Mouse (Mus musculus): ENCODE data around the gene Bhlha15.

Gene Bhlha15

DNA sequence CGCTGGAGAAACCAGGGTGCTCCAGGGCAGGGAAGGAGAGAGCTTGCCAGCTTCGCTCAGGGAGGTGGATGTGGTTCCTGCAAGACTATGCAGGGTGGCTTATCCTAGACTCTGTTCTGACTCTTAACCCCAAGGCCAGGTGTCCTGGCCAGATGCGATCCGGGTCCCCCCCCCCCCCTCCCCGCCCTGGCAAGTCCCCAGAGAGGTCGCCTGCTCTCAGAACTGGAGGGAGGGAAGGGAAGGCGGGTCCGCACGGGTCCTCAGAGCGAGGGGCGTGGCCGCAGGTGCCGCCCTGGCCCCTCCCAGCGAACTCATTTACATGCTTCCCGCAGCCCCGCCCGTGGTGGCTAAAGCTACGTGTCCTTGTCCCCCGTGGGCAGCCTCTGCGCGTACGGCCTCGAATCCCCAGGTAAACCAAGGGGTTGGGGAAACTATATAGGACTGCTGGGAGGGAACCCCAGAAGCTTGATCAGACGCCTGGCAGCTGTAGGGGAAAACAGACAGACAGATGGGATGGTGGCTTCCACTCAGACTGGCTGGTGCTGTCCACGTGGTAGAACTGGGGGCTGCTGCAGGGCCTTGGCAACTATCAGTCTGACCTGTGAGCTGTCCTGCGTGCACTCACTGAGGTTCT, at the start of gene Bhlha15:
TSS of gene Bhlha15 (plus strand) at position 337 of the 634 bp plus-strand sequence.
- peak; percentile 84 for DNase-seq (ENCODE audit: low spot score)

DNA sequence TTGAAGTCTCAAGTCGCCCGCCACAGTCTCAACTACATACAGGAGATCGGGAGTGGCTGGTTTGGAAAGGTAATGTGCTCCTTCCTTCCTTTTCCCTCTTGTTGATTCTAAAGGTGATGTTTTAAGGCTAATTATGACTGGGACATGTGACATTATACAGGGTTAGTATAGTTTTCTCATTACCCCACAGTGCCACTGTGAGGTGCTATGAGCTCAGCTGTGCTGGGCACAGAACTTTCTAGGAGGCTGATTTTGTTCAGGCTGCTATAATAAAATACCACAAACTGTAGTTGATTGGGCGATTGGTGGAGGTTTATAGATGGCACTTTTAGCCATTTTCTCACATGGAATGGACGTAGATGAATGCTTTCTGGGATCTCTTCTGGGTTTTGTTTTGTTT, 46.6 kb upstream of the Bhlha15 start:
- no peak for DNase-seq (ENCODE audit: low spot score)

DNA sequence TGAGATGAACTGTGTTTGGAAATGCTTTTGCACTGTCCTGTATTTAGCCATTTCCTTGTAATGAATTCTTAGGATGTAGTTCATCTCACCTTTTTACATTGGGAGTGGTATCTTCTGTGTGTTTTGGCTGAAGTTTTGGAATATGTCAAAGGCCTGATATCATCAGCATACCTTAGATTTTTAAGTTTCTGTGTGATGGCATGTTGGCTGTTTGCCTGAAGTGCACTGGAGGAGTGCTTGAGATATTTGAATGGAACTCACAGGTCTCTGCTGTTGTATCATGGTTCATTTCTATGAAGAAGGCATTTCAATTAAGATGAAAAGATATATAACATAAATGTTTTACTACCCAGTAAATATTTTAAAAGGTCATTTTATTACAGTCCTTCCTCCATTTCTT, 43.2 kb upstream of the Bhlha15 start:
- DNase-seq (ENCODE audit: low spot score) = no peak

DNA sequence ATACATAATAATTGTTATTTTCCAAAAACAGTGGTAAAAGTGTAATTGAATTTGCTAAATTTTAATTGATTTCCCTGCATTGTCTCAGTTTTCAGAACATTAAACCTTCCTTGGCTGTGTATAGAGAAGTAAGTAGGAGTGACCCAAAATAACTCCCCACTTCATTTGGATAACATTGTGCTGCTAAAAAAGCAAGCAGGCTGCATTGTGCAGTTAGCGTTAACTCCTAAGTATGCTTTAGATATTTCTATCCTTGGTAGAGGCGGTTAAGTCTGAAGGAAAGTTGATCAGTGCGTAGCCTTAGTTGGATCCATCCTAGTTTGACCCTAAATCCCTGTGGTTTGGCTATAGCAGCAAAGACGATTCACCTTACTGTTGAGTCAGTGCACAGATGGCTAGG, 40.6 kb upstream of the Bhlha15 start:
- no peak for DNase-seq (ENCODE audit: low spot score)

DNA sequence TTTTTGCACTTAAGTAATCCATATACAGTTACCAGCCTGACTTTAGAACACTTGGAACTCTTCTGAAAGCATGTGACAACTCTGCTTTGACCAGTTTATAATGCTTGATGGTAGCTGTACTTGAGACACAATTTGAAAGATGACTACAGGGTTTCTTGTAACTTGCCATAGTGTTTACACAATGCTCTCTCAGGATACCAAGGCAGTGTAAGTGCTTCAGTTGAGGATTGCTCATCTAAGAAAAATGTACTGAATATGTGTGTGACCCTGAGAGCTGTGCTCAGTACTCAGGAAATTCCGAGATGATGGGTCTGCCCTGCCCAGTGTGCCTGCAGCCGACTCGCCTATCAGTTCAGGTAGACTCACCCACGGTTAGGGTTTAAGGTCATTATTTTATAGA, 38.8 kb upstream of the Bhlha15 start:
- DNase-seq (ENCODE audit: low spot score) = no peak

DNA sequence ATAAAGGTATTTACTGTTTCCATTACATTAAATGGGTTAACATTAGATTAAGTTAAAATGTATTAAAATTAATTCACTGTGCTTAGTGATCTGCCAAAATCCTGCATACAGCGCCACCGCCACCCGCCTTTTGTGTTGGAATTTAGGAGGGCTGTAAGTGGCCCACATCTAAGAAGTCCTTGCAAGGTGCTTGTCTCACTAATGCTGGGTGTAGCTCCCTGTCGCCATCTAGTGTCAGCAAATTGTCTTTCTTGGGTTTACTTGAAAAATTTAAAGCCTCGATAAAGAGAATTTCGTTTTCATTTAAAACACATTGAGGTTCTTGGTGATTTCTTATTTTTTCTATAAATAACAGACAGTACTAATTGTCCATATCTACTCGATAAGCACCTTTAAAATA, 35.6 kb upstream of the Bhlha15 start:
- peak; percentile 41 for DNase-seq (ENCODE audit: low spot score)

DNA sequence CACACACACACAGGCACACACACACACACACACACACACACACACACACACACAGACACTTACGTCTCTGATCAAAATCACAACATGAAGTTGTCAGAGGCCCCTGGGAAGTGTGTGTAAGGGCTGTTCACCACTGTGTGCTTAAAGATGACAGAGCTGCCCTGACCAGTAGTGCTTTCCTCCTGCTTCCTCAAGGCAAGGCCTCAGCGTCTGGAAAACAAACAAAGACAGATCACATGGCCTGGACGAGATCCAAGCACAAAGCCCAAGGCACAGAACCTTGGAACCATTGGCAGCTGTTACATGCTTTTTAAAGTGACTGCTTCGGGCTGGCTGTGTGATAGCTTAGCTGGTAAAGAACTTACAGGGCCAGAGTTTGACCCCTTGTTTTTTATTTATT, 31.5 kb upstream of the Bhlha15 start:
- peak; percentile 80 for DNase-seq (ENCODE audit: low spot score)

DNA sequence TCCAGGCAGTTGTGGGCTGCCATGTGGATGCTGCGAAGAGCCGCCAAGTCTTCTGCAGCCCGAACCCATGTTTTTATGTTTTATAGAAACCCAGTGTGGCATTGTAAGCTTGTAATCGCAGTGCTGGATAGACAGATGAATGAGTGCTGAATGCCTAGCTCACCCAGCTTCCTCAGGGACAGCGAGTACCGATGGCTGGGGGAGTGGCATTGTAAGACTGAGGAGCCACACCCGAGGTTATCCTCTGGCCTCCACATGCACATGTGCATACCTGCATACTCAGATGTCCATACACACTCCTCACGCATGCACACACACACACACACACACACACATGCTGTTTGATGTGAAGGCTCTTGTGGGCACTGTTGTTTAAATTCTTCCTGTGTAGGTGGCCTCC, 30.9 kb upstream of the Bhlha15 start:
- DNase-seq (ENCODE audit: low spot score) = no peak

DNA sequence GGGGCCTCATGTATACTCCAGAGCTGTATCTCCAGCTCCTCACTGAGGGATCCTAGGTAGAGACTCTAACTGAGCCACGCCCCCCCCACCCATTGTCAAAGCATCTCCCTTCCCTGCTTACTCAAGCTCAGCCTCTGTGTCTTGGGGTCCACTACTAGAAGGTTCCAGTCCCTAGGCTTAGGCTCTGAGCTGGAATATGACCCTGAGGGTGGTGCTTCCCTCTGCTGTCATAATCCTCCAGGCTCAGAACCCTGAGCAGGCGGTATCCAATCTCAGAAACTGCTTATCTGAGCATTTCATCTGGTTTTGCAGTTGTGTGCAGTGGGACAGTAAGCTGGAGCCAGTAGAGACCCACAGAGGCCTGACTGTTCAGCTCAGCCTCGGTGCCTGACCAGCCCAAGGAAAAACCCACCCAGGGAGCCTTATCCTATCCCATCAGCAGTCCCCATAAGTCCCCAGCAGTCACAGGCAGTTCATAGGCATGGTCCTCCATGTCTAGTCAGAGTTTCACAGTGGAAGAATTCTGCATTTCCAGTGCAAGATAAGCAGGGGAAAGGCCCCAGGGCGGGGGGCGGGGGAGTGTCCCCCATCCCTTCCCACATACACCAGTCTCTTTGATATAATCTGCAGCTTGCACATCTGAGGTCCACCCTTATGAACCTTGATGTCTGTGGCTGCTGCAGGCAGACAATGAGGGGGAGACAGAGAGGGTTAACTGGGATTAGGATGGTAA, 27.8 kb upstream of the Bhlha15 start:
- DNase-seq (ENCODE audit: low spot score) = no peak

DNA sequence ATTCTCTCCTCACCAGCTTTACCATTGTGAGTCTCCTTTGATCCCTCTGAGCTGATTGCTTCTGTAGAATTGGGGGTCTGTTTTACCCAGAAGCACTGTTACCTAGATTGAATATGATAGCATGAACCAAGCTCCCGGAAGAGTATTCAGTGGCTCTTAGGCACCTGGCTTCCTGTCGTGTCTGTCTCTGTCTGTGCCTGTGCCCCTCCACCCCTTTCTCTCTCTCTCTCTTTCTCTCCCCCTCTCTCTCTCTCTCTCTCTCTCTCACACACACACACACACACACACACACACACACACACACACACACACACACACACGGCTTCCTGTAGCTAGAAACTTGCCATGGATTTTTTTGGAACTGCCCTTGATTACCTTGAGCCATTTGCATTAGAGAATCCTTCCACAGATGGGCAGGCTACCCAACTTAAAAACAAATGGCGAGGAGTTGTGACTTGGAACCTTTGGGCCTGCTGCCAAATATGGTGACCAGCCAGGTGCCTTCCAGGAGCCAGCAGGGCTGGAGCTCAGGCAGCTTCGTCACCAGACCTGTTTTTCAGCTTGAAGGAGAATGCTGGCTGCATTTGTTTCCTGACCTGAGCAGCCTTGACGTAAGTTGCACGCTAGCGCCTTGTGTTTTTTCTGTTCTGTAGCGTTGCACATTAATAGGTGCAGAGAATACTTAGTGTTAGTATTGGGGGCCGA, 27.1 kb upstream of the Bhlha15 start:
- no peak for DNase-seq (ENCODE audit: low spot score)

DNA sequence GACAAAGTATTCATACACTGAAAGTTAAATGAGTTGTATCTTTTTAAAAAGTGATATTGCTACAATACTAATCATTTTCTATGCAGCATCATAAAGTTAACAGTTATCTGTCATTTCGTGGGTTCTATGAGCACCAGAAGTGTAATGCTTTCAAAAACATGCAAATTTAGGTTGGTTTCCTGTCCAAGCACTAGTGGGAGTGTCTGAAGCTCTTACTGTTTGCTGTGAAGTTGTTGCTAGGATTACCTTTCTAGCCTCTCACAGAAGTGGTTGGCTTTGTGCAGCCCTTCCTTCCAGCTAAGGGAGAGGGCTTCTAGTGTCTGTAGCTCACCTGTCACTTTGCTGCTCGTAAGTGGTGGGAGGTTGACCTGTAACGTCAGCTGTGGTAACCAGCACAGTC, 24.3 kb upstream of the Bhlha15 start:
- DNase-seq (ENCODE audit: low spot score) = no peak

DNA sequence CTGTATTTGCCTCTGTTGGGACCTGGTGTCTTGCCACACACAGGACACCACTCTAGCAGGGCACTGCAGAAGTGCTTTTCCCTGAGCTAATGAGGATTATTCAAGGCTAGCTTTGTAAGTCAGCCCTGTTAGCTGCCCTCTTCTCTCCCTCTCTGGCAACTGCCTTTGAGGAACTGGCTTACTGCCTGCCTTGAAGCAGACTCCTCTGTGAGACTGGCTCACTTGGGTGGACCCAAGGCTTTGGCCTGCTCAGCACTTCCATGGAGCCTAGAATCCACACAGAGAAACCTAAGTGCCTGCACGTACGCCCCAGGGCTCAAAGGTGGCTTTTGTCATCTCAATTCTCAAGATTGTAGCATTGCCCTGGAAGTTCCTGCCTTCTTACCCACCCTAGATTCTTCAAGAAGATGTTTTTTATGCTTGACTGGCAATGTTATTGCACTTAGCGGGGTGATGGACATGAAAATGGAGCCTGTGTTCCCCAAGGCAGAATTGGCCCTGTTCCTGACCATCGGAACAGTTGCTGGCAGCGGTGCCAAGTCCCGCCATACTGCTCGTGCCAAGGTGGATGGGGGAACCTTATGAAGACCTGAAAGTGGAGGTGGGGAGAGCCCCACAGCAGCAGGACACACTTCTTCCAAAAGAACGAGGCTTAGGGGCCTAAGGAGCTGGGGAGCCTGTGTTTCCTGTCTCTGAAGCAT, 20.7 kb upstream of the Bhlha15 start:
- no peak for DNase-seq (ENCODE audit: low spot score)

DNA sequence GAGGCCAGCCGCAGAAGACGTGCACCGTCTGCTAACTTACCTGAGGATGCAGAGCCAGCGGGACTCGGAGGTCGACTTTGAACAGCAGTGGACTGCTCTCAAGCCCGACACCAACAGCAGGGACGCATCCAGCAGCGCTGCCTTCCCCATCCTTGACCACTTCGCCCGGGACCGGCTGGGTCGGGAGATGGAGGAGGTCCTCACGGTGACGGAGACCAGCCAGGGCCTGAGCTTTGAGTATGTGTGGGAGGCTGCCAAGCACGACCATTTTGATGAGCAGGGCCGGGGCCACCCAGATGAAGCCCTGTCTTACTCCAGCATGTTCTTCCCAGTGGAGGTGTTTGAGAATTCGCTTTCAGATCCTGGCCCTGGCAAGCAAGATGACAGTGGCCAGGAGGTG, 16.4 kb upstream of the Bhlha15 start:
- no peak for DNase-seq (ENCODE audit: low spot score)

DNA sequence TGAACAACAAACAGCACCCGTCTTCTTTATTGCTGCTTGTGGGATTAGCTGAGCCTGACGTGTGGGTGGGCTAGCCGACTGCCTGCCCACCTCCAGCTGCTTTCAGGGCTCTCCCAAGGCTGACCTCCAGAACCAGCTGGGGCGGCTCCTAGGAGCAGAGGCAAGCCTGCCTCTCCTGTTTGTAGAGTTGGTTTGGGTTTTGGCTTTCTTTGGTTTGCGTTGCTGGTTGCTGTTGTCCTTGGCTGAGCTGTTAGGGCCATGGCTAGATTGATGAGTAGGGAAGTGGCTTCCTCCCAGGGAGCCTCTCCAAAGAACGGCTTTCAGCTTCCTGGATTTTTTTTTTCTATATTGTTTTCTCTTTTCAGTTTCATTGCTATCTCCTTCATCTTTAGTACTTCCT, 11.9 kb upstream of the Bhlha15 start:
- no peak for DNase-seq (ENCODE audit: low spot score)

DNA sequence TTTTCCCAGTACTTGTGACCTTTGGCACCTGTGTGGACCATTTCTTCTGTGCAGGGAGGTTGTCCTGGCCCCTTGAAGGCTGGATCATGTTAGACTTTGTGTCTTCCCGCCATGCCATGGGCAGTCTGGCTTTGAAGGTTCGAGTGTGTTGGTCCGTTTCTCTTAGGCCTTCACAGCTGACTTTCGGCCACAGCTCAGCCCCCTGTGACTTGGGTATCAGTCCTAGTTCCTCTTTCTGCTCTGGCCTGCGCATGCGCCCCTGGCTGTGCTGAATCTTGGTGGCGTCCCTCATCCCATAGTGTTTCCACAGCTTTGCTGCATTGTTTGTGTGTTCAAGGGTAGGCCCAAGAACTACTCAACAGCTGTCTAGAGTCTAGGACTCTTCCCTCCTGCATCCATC, 8.8 kb upstream of the Bhlha15 start:
- peak; percentile 73 for DNase-seq (ENCODE audit: low spot score)

DNA sequence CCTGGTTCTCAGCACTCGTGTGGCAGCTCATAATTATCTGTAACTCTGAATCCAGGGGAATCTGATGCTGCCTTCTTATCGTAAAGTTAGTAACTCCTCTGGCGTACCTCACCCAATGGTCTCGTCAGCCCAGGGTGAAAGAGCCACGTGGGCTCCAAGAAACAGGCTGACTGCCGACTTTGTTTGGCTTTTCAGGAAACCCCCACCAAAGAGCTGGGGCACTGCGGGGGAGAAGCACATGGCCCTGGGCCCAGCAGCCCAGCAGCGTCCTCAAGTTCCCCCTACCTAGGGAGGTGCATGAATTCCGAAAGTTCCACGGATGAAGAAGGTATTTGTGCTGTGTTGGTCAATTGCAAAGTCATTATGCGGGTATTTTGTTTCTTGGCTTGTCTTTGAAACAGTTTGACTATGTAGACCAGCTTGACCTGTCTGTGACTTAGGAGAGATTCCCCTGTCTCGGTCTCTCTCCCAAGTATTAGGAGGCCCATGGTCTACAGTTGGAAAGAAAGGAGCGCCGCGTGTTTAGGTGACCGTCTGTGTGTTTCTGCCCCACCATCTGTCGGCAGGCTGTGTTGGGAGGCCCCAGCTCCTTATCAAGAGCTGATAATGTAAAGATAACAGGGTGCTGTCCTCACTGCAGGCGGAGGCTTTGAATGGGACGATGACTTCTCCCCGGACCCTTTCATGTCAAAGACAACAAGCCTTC, 7.4 kb upstream of the Bhlha15 start:
- peak; percentile 62 for DNase-seq (ENCODE audit: low spot score)

DNA sequence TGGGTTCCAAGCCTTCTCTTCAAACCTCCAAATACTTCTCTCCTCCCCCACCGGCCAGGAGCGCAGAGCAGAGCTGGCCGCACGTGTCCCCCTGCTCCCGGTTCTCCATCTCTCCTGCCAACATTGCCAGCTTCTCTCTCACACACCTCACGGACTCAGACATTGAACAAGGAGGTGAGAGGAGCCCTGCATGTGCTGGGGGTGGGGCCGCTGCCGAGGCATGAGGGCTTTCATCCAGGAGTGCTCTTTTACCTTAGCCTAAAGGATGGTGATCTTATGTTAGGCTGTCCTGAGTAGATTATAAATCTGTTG, 6.9 kb upstream of the Bhlha15 start:
- DNase-seq (ENCODE audit: low spot score) = no peak

DNA sequence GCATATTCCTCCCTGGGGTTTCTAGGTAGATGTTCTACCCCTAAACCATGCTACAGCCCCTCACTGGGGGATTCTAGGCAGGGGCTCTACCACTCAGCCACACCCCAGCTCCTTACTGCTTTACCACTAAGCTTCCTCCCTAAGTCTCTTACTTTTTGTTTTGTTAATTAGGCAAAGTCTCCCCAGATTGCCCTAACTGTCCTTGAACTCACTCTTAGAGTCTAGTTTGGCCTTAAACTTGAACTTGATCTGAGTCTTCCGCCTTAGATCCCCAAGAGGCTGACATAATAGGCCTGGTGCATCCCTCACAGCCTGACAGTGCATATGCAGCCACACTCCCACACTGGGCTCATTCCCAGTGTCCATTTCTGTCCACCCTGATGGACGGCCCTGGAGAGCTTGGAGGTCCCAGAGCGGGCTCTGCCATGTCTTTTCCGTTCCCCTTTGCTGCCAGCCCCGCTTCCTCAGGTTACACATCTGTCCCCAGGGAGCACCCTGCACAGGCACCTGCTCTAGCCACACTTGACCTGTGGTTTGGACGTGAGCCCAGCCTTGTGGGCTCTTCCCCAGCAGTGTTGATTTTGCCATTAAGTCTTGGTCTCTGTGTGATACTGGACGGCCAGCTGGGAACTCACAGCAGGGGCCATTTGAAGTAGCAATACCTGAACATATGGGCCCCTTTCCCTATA, 6.3 kb upstream of the Bhlha15 start:
- DNase-seq (ENCODE audit: low spot score) = no peak

DNA sequence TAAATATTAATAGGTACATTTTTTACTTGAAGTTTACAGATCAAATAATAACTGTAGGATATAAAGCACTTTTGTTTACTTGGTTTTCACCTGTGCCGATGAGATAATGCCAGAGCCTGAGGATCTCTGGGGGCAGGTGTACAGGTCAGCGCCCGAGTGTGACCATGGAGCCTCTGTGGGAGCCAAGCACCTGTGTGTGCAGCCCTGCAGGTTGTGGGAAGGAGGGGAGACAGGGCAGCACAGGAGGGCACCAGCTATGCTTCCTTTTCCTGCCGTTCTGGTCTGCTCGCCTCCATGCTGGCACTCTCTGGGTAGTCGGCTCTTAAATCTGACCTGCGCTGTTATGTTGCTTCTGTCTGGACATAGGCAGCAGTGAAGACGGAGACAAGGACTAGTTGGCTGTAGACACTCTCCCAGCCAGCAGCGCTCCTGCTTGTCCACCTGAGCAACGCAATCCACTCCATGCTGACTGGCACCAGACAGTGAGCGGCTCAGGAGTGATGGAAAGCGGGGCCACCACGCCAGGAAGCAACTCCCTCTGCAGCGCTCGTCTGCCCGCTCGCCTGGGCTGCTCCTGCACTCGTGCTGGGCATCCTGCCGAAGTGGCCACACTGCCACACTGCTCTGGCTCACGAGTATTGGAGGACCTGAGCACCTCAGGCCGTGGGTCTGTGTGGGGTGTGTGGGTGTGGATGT, 5.6 kb upstream of the Bhlha15 start:
- no peak for DNase-seq (ENCODE audit: low spot score)

DNA sequence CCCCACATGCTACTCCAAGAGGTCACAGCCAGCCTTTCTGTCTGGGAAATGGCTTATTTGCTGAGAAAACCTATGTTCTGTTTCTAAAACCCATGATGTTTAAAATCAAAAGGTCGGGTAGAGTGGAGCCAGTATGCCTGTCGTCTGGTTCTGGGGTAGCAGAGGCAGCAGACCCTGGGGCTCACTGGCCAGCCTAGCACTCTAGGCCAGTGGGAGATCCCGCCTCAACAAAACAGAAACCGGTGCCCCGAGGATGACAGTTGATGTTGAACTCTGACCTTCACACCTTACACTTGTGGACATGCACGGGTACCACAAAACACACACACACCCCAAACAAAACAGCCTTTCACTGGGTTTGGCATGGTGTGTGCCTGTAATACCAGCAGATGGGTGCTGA, 1.7 kb upstream of the Bhlha15 start:
- DNase-seq (ENCODE audit: low spot score) = no peak

DNA sequence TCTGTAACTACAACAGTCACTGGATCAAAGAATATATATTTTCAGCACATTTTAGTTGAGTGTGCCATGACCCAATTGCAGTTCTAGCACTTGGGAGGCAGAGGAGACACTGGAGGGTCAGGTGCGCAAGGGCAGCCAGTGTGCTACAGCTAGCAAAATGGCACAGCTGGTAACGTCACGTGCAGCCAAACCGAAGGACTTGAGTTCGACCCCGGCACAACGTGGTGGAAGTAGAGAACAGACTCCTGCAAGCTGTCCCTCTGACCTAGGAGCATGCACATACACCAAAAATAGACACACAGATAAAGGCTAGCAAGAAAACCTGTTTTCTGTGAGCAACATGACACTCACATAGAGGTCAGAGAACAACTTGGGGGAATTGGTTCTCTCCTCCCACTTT, 759 bp upstream of the Bhlha15 start:
- no peak for DNase-seq (ENCODE audit: low spot score)

Measured in yolk sac, embryonic 10.5 days (tissue).